Mouse (Mus musculus): Measurements from ENCODE around the gene Gdpd3. TPM values are rescaled to one million over a fixed set of nuclear protein-coding genes. Genes with fewer than 3 reads are reported as not detected.
"Not testable (repeated sequence)": the region's sequence is repeated elsewhere in the genome, so short reads cannot be mapped to it uniquely, and the experiment has no call there.

Gene Gdpd3
- polyA plus RNA-seq, 1 experiment, result 34.4 TPM

DNA sequence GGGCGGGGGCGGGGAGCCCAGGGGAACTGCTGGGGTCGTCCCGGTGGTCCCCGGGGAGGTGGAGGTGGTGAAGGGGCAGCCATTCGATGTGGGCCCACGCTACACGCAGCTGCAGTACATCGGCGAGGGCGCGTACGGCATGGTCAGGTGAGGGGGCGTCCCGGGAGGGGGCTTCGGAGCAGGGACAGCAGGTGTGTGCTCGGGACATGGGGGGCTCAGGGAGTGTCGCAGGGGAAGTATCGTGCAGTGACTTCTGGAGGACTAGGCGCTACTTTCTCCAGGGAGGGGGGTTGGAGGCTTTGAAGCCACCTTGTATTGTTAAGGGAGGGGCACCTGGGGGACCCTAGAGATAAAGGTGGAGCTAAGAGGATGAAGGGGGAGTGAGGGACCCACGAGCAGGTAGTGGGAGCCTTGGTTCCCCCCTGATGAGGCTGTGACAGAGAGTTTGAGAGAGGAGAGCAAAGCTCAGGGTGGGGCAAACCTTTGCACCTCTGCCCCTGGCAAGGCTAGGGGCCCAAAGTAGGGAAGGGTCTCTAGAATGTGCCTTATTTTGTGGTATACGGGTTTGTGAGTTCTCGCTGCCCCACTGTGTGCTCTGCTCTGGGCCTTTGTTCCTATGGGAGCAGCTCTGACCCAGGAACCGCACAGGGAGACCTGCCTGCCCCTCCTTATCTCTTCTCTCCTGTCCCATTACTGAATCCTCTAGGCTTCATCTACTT, 6.3 kb upstream of the Gdpd3 start:
- no peak for DNase-seq (ENCODE audit: low read depth, low spot score)
- WGBS, result 0% methylated on average over 22 of the region's 24 CpGs

GRCm38 (mm10) chr7:126760391-126760802, 5.7 kb upstream of the Gdpd3 start:
- 2% methylated on average over 3 of the region's 3 CpGs for WGBS
- DNase-seq (ENCODE audit: low read depth, low spot score), result no peak

GRCm38 (mm10) chr7:126760956-126761355, 5.2 kb upstream of the Gdpd3 start:
- 11% methylated on average over 4 of the region's 4 CpGs for WGBS
- DNase-seq (ENCODE audit: low read depth, low spot score), result no peak

GRCm38 (mm10) chr7:126761529-126762067, 4.5 kb upstream of the Gdpd3 start:
- WGBS, result 20% methylated on average over 6 of the region's 6 CpGs
- no peak for DNase-seq (ENCODE audit: low read depth, low spot score)

GRCm38 (mm10) chr7:126762471-126763008, 3.6 kb upstream of the Gdpd3 start:
- 54% methylated on average over 17 of the region's 17 CpGs for WGBS
- no peak for DNase-seq (ENCODE audit: low read depth, low spot score)

- 70% methylated on average over 9 of the region's 9 CpGs for WGBS
- DNase-seq (ENCODE audit: low read depth, low spot score), result no peak
Observed at GRCm38 (mm10) chr7:126765540-126765939, 594 bp upstream of the Gdpd3 start.

DNA sequence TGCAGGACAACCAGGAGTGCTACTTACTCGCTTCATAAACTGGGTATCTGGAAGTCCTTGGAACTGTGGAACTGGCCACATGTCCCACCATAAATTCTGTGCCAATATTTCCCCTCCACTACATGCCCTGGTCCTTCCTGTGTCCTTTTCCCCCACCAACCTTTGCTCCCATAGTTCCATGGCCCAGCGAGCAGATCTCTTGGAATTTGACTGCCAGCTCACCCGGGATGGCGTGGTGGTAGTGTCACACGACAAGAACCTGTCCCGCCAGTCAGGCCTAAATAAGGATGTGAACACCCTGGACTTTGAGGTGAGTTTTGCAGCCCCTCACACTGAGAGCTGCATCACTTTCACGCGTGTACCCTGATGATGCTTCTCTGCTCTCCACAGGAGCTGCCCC, 867 bp downstream of the Gdpd3 start:
- WGBS, result 88% methylated on average over 8 of the region's 8 CpGs
- DNase-seq (ENCODE audit: low read depth, low spot score), result no peak

DNA sequence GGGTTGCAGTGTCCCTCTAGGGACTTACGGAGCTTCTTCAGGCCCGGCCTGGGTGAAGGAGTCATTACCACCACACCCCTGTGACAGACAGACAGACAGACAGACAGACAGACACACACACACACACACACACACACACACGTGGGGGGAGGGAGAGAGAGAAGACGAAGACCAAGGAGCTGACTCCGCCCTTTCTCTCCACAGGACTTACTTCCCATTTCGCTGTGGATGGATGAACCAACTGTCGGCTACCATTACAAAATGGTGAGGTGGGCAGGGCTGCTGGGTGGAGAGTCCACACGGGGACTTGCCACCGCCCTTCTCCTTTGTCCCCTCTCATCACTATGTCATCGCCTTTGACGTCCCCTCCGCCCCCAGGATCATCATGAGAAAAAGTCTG, 4.7 kb downstream of the Gdpd3 start:
- DNase-seq (ENCODE audit: low read depth, low spot score), result no peak
- 78% methylated on average over 12 of the region's 12 CpGs for WGBS

- WGBS, result 76% methylated on average over 2 of the region's 2 CpGs
- DNase-seq (ENCODE audit: low read depth, low spot score), result no peak
Observed at GRCm38 (mm10) chr7:126773351-126773750, 7.2 kb downstream of the Gdpd3 start.

DNA sequence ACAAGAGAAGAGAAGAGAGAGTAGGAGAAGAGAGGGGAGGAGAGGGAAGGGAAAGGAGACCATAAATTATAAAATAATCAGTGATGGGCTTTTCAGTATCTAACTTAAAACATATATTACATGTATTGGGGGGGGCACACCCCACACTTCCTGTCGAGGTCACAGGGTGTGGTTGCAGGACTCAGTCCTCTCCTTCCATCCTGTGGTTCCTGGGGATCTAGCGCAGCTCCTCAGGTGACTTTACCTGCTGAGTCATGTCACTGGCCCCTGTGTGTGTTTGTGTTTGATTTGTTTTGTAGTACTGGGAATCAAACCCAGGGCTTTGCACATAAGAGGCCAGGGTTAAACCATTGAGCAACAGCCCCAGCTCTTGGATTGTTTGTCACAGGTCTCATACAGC, 8.3 kb downstream of the Gdpd3 start:
- 28% methylated on average over 2 of the region's 2 CpGs for WGBS
- no peak for DNase-seq (ENCODE audit: low read depth, low spot score)

GRCm38 (mm10) chr7:126775185-126775977, 9.2 kb downstream of the Gdpd3 start:
- DNase-seq (ENCODE audit: low read depth, low spot score), result no peak
- WGBS, result 69% methylated on average over 10 of the region's 10 CpGs

GRCm38 (mm10) chr7:126775978-126776234, 9.8 kb downstream of the Gdpd3 start:
- WGBS, result 50% methylated on average over 3 of the region's 3 CpGs
- no peak for DNase-seq (ENCODE audit: low read depth, low spot score)

- no peak for DNase-seq (ENCODE audit: low read depth, low spot score)
- WGBS, result under 1% methylated on average over 36 of the region's 37 CpGs
Observed at GRCm38 (mm10) chr7:126776598-126777057, 10.5 kb downstream of the Gdpd3 start, which contains the start of gene Ypel3. TSS of gene Ypel3 (plus strand) at chr7:126776955.

DNA sequence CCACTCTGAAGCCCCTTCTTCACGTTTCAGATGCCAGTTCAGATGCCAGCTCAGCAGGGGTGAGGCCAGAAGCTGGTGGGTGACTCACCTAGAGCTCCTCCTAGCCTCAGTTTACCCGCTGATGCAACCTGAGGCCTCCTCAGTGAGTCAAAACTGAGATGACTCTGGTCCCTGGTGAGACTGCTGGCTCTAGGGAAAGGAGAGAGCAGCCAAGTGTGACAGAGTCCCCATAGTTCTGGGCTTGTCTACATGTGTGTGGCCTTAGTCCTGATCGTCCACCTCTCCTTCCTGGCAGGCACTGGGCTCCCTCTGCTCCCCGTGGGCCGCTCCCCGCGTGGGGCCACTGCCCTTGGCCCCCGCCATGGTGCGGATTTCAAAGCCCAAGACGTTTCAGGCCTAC, 11.3 kb downstream of the Gdpd3 start:
- no peak for DNase-seq (ENCODE audit: low read depth, low spot score)
- 53% methylated on average over 10 of the region's 10 CpGs for WGBS

- 87% methylated on average over 3 of the region's 3 CpGs for WGBS
- DNase-seq (ENCODE audit: low read depth, low spot score), result no peak
Observed at GRCm38 (mm10) chr7:126778147-126778546, 12.0 kb downstream of the Gdpd3 start.

DNA sequence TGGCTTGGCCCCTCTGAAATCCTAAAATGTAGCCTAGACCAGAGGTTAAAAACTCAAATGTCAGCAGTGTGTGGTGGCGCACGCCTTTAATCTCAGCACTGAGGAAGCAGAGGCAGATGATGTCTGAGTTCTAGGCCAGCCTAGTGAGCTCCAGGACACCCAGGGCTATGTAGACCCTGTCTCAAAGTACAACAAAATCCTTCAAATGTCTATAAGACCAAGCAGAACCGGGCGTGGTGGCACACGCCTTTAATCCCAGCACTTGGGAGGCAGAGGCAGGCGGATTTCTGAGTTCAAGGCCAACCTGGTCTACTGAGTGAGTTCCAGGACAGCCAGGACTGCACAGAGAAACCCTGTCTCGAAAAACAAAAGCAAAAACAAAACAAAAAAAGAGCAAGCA, 13.0 kb downstream of the Gdpd3 start:
- WGBS, result 75% methylated on average over 7 of the region's 7 CpGs

DNA sequence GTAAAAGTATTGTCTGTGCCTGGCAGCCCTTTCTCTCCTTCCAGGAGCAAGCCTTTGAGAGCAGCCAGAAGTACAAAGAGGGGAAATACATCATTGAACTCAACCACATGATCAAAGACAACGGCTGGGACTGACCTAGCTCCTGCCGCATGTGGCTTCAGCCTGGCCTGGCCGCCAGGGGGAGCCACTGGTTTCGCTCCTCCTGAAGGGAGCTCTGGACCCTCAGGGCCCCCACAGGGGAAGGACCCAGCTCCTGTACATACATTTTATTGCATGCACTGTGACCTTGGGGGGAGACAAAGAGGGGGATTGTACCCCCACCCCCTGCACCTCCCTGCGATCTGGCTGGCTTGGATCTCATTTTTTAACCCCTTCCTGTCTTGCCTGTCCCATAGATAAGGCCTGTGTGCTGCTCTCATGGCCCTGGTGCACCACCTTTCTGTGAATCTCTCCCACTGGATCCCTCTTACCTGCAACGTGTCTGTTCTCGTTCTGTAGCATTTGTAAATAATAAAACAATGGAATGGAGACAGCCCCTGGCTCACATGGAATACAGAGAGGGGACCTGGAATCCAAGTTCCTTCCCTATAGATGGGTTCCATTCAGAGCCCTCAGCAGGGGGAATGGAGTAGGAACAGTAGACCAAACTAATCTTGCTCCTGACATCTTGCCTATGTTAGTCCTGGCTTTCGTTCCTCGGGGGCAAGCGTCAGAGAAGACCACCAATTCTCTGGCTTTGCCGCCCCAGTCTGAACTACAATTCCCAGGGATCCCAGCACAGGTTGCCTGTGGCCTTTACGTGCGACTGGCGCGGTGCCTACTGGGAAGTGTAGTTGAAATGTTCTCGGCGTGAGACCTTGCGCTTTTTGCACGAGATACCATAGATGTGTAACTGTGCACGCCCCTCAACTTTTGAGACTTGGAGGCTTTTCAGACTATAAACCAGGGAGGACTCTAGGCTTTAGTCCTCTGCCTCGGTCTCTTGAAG, 14.1 kb downstream of the Gdpd3 start:
- 3% methylated on average over 21 of the region's 21 CpGs for WGBS

More for the DNA sequence above, 13.0 kb downstream of the Gdpd3 start:
- not testable (repeated sequence) for DNase-seq (ENCODE audit: low read depth, low spot score)

DNA sequence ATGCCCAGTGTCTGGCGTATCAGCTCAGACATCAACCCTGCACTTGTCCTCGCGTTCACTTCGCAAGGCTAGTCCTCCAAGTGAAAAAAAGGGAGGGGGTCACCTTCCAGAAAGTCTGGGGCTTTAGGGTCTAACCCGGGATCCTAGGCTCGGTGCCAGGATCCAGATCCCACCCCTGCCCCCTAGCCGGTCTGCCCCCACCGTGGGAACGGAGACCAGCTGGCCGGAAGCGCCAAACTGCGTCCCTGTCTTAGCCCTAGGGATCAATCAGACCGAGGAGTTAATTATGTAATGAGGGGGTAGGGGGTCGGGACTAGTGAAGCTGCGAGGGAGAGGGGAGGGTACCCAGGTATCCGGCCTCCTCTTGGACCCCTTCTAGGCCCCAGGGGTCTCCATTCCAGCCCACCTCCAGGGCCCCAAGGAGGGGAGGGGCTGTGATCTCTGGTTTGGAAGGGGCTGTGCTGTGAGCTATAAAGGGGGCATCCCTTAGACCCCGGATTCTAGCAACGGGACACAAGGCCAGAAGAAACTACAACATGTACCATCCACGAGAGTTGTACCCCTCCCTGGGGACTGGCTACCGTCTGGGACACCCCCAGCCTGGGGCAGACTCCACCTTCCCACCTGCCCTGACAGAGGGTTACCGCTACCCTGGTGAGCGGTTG, 15.0 kb downstream of the Gdpd3 start, which contains the start of gene Tbx6:
TSS of gene Tbx6 (plus strand) at position 513 of the 665 bp plus-strand sequence.
- WGBS, result 13% methylated on average over 22 of the region's 22 CpGs
- no peak for DNase-seq (ENCODE audit: low read depth, low spot score)

More for the DNA sequence above, 14.1 kb downstream of the Gdpd3 start:
- DNase-seq (ENCODE audit: low read depth, low spot score), result no peak
